Mouse (Mus musculus): Measurements from ENCODE around the gene Lyg2.

- no peak for TF ChIP-seq CTCF (IDR thresholded peaks at IDR 0.05; ENCODE audit: low read depth)
- no peak for TF ChIP-seq EP300 (IDR thresholded peaks at IDR 0.05; ENCODE audit: low read depth)
Measured at GRCm38 (mm10) chr1:37869362-37869761, 46.9 kb downstream of the Lyg2 start.
